Mouse (Mus musculus) kidney, postnatal 25 days (tissue): Measurements from ENCODE around the gene Slc37a3.
A peak's percentile ranks its signal among the peaks of the same experiment; 100 is the strongest.
"Not testable (repeated sequence)": the region's sequence is repeated elsewhere in the genome, so short reads cannot be mapped to it uniquely, and the experiment has no call there.

ENCODE experiments used
- DNase-seq, 2 experiments: peaks; one replicate each; pipeline ENCODE4 v3.0.0; 2021; ENCODE audit warnings: mixed read lengths in 2 of 2

Slc37a3 gene

GRCm38 (mm10) chr6:39378161-39378835, 823 bp upstream of the Slc37a3 start:
- not testable (repeated sequence) for DNase-seq

GRCm38 (mm10) chr6:39376775-39377174, 700 bp downstream of the Slc37a3 start:
- DNase-seq: no peak

DNA sequence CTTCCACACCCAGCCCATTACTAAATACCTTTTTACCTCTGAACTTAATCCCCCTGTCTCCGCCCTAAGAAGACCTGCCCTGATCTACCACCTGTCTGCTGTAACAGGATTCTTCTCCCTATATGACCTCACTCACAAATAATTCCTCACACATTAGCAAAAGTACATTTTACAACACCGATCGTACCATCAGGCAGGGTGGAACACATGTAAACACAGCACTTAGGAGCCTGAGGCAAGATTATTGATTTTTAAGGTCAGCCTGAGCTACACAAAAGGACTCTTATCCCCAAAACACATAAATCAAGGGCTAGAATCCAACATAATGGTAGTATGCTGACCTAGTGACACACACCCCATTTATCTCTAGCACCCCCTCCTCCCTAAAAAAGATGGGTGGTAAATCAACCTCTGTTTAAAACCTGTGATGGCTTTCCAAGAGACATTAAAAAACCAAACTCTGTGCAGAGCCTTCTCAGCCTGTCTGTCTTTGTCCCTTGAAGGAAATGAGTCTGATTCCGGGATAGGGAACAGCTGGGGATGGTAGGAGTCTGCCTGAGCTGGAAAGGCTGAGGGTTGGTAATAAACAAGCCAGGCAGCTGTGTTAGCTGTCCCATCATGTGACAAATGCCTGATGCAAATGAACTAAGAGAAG, 4.0 kb downstream of the Slc37a3 start:
- no peak for DNase-seq

DNA sequence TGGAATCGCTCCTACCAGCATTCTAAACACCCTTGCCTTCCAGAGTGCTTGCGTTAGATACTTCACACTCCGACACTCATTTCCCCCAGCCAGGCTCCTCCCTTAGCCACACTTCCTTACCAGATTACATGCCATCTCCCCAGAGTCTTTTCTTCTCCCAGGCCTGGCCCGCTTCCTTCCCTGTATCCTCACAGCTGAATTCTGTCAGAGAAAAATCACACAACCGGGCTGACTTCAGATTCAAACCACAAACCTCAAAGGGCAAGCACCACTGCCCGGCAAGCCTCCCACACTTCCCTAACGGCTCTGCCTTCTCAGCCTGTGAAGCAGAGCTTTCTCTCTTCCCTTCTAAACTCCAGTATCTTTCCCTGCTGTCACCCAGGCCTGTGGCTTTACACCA, 4.7 kb downstream of the Slc37a3 start:
- DNase-seq: peak; percentile 38 to 57

- DNase-seq: no peak
Observed at GRCm38 (mm10) chr6:39372042-39372441, 5.4 kb downstream of the Slc37a3 start.

GRCm38 (mm10) chr6:39369631-39370030, 7.8 kb downstream of the Slc37a3 start:
- no peak for DNase-seq

GRCm38 (mm10) chr6:39362684-39363083, 14.8 kb downstream of the Slc37a3 start:
- no peak for DNase-seq

DNA sequence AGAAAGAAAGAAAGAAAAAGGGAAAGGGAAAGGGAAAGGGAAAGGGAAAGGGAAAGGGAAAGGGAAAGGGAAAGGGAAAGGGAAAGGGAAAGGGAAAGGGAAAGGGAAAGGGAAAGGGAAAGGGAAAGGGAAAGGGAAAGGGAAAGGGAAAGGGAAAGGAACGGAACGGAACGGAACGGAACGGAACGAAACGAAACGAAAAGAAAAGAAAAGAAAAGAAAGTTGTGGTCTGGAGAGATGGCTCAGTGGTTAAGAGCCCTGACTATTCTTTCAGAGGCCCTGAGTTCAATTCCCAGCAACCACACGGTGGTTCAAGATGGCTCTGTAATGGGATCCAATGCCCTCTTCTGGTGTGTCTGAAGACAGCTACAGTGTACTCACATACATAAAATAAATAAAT, 18.3 kb downstream of the Slc37a3 start:
- not testable (repeated sequence) for DNase-seq

GRCm38 (mm10) chr6:39348946-39349345, 28.5 kb downstream of the Slc37a3 start:
- DNase-seq: no peak

DNA sequence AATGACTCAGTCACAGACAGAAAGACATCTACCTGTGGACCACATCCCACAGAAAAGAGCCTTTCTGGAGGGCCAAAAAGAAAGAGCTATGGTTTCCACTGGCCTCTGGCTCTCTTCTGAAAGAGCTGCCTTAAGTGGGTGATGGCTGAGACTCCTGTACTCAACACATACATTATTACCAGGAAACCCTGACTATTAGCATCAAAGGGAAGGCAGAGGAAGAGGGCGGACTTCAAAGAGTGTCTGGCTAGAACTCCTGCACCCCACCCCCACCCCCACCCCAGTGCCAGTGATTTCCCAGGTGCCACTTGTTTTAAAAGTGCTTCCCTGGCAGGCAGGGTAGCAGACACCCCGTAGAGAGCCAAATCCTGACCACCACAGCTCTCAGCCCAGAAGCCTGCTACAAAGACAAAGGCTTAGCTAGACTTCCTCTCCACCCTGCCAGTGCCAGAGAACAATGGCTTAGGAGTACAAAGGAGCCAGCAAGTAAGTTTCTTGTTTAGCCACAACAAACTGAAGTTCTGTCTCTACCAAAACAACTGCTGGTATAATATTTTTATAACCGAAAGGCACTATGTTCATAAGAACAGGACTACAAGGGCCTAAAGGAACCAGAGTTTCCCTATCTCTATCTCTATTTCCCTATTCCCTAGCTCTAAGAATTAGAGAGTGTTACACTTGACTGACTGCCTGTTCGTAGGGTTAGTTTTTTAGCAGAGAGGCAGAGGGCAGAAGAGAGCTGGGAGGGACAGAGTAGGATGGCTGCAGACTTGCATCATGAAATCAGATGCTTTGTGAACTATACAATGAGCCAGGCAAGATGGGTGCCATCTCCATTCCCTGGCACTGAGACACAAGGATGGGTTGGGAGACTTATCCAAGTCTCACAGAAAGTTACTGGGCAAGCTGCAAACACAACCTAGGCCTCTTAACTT, 29.3 kb downstream of the Slc37a3 start:
- no peak for DNase-seq

DNA sequence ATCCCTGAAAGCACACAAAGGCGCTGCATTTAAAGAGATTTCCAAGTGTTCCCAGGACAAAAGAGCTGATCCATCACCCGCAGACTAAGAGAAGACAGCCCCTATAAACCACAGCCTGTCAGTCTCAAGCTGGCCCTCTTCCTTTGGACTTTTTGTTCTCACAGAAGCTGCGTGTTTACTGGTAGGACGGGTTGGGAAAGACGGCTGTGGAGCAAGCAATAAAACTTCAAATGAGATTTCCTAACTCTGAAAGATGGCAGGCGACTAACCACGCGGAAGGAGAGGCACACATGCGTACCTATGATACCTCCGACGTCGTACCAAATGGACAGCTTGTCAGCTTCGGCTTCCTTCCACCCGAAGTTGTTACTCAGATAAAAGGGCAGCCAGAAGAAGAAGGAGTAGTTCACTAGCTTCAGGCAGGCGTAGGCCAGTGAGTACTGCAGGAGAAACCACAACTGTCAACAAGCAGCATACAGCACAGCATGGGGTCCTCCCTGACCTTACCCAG, 30.4 kb downstream of the Slc37a3 start:
- DNase-seq: no peak

DNA sequence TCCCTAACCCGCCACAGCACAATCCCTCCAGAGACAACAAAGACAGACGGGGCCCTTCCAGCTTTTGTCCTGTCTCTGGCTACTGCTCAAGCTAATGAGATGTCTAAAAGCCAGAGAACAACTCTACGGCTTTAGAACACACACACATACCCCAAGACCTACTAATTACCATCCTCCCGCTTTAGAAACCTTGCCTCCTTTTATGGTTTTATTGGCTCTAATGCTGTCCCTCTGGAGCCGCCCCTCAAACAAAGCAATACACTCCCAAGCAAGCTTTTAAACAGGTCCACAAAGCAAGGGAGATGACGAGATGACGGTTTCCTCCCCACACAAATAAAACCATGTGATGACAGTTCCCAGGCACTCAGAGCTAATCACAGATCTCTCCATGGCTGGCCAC, 32.0 kb downstream of the Slc37a3 start:
- DNase-seq: no peak

DNA sequence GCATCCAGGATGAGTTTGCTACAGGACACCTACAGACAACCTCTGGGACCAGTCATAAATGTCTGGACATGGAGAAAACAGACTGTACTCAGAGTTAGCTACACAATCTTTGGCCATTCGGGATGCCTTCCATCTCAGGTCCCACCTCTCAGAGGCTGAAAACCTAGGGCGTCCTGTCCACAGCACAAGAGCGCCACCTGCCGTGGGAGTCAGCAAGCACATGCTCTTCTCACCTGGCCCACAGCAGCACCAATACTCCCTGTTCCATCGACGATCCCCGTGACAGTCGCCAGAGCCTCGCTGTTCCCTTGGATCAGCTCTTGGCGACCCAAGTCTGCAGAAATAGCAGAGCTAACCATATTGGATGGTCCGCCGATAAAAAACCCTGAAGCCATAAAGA, 33.5 kb downstream of the Slc37a3 start:
- DNase-seq: peak; percentile 78 to 83

- peak in 1 of 2 experiments; percentile 54 for DNase-seq
Observed at GRCm38 (mm10) chr6:39341798-39342197, 35.7 kb downstream of the Slc37a3 start.

- no peak for DNase-seq
Observed at GRCm38 (mm10) chr6:39338359-39338758, 39.1 kb downstream of the Slc37a3 start.

GRCm38 (mm10) chr6:39334873-39335272, 42.6 kb downstream of the Slc37a3 start:
- DNase-seq: no peak

- no peak for DNase-seq
Observed at GRCm38 (mm10) chr6:39334224-39334623, 43.3 kb downstream of the Slc37a3 start.

GRCm38 (mm10) chr6:39331998-39332700, 45.3 kb downstream of the Slc37a3 start:
- DNase-seq: no peak

DNA sequence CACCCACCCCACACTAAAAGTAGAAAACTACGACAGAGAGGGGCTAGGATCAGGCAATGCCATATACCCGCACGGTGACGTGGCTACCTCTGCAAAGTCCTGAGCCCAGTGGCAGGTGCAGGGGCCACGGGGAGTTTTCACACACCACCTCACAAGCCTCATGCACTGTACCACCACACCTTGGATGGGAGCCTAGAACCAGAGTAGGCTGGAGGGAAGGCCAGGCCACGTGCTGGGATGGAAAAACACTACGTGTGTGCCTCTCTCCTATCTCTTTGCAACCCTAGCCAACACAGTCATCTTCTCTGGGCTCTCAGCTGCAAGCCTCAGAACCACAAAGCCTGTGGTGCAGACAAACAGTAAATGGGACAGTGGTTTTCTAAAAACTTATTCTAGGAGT, 46.5 kb downstream of the Slc37a3 start:
- no peak for DNase-seq

- DNase-seq: no peak
Observed at GRCm38 (mm10) chr6:39320286-39320685, 57.2 kb downstream of the Slc37a3 start.

GRCm38 (mm10) chr6:39319061-39319761, 58.3 kb downstream of the Slc37a3 start:
- peak in 1 of 2 experiments; percentile 52 for DNase-seq

GRCm38 (mm10) chr6:39318631-39319010, 58.9 kb downstream of the Slc37a3 start:
- DNase-seq: no peak
